Mouse (Mus musculus): ENCODE data around the gene Mmp15.
A peak's percentile ranks its signal among the peaks of the same experiment; 100 is the strongest.

The Mmp15 gene

DNA sequence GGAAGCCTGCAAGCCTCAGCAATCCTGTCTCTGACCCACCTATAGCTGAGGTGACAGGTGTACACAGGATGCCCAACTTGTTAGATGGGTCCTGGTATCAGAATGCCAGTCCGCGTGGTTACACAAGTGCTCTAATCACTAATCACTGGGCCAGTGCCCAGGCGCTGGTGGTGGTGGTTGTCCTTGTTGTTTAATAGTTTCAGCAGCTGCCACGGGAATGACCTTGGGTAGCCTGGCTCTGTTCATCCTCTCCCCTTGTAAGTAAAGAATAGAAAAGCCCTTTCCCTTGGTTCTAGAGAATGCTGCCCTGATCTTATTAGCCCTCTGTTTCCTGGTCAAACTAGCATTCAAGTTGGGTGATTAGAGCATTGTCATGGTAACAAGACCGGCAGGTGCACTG is 10.3 kb upstream of the Mmp15 start:
- no peak for DNase-seq (ENCODE audit: low spot score in 2 of 2)

DNA sequence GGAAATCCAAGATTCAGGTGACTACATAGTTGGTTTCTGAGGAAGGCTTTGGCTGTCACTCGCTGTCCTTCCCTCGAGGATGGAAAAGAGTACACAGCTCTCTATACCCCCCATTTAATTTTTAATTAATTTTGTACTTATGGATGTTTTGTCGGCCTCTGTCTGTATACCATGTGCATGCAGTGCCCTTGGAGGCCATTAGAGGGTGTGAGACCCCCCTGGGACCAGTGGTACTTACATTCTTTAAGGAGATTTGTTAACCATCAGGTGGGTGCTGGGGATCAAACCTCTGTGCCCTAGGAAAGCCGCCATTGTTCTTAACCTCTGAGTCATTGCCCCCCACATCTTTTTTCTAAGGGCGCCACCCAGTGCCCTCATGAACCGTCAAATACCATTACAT is 7.4 kb upstream of the Mmp15 start:
- no peak for DNase-seq (ENCODE audit: low spot score in 2 of 2)

DNA sequence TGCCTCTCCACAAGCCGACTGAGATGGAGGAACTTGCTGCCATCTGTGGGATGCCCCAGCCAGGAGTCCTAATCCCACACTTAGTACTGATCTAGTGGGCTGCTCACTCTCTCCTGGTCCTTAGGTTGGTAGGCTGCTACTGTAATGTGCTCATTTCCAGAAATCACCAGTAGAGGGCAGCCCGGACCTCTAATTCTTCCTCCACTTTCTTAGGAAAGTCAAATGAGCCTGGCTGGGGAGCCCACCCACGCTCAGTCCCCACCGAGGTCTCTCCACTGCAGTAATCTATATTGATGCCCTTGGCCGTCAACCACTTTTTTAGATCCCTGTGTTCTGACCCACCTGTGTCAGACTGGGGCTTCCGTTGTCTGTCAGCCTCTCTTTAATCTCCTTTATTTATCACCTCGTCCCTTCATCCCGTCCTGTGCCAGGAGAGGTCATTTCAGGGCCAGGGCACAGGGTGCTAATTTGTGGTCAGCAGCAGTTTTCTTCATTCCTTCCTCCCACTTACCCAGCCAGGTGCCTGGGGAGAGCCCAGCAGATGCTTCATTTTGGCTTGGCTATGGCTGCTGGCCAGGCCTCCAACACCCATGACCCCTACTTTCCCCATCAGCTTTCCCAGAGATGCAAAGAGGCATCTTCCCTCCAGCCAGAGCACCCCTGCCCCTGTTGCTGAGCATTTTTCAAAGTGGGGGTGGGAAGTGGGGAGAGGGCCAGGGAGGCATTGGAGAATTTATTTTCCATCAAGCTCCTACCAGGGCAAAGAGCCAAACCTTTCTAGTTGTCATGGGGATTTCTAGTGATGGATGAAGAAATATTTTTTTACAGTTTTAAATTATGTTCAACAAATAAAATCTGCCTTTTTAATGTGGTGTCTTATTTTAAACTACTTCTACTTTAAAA is 5.2 kb upstream of the Mmp15 start:
- no peak for DNase-seq (ENCODE audit: low spot score in 2 of 2)

DNA sequence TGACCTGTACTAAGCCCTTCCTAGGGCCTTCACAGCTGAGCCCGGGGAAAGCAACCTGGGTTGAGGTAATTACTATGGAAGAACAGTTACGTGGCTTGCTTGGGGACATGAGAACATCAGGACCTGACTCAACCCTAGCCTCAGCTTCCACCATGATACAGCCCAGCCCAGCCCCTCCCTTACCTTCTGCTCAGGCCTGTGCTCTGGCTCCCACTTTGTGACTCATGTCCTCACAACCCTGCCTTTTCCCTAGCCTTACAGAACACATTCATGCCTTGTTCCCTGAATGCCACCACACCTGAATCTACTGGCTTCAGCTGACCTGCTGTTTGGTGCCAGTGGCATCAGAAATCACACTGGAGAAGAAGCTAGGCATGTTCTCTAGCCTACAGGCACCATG is 3.7 kb upstream of the Mmp15 start:
- DNase-seq (ENCODE audit: low spot score in 2 of 2), result no peak

DNA sequence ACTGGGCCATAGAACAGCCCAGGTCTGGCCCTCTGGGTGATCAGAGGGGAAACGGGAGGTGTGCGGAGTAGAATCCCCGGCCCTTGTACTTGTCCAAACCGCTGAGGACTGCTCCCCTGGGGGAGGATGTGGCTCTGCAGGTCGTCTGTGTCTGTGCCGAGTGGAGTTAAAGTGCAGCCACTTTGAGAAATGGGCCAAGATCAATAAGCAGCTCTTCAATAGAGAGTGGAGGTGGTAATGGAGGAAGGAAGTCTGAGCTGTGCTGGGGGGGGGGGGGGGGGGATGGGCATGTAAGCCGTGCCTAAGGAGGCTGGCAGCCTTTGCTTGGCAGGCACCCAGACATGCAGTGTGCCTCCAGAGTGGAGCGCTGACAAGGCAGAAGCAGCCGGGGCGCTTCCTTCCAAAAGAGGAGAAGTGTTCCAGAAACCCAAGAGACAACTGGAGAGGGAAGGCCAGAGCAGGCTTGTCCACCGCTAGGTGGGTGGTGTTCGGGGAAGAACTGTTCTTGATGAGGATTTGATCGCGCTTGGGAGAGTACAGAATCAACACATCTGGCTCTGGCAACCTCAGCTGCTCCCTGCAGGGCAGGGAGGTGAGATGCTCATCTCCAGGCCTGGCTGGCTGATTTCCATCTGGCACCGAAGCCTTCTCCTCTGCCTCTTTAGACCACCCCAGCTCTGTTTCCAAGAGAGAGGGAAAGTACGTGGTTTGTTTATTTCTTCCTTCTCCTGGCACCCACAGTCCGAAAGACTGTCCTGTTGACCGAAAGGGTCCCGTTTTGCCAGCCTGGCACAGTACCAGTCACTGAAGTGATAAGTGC is 3.0 kb upstream of the Mmp15 start:
- DNase-seq (ENCODE audit: low spot score in 2 of 2), result peak in 1 of 2 experiments; percentile 25

DNA sequence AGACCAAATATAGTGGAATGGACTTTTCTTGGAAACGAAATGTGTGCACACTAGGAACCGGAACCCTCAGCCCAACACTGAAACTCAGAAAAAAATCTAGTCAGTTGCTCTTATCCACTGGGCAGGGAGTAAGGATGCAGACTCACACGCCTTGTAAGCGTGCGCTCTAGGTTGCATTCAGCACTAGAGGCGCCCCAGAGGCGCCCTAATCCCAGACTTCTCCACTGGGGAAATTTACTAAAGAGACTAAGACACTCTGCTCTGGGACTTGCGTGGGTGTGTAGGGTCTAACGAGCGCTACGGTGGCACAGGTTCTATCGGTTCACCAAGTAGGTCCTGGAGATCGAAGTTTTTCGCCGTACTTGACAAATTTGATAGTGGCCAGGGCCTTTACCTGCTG is 607 bp upstream of the Mmp15 start:
- no peak for DNase-seq (ENCODE audit: low spot score in 2 of 2)

DNA sequence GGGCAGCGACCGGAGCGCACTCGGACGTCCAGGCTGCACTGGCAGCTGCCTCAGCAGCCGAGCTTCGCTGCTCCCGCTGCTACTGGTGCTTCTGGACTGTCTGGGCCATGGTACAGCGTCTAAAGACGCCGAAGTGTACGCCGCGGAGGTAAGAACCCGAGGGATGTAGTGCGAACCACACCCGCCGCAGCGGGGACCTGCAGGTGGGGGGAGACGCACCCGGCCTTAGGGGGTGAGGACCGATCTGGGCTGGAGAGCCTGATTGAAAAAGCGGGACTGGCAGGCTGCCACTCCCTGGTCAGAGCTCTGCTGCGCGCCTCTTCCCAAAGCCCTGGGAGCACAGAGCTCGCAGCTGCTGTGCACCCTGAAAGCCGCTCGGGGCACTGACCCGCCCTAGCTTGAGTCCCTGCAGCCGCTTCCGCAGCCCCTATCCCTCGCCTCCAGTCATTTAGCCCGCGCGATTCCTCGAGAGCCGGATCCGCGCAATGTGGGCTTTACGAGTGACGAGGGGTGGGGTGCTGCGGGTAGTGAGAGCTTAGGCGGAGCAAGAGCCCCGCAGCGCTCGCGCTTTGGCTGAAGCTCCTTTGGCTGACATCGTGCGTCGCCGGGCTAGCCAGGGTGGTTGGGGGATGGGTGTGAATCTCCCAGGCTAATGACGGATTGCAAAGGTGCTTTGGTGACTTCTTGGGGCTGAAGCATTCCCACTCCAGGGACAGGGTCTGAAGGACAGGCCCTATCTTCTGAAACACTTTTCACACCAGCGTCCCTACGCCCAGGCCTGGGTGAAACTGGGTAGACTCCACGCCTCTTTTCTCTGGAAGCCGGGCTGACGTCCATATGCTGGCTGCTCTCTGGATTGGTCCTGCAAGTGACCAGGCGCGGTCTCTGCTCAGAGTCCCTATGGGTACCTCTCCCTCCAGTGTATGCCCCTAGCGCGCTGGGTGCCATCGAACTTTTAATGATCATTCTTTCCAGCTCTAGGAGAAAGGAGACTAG is 1.1 kb downstream of the Mmp15 start:
- DNase-seq (ENCODE audit: low spot score in 2 of 2), result no peak

DNA sequence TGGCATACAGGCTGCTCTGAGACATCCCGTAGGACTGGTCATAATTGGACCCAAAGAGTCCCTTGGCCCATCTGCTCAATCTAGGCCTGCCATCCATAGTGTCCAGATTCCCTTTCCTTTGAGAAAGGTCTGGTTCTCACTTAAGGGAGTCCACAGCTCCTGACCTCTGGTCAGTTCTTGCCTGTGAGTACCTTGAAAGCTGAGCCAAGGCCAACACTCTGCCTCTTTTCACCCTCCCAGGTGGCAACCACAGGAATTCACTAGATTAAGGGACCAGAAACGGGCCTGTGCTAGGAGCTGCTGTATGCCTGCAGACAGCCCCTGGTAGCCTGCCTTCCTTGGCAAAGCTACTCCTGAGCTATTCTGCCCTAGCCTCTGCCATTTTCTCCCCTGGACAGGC is 2.5 kb downstream of the Mmp15 start:
- no peak for DNase-seq (ENCODE audit: low spot score in 2 of 2)

DNA sequence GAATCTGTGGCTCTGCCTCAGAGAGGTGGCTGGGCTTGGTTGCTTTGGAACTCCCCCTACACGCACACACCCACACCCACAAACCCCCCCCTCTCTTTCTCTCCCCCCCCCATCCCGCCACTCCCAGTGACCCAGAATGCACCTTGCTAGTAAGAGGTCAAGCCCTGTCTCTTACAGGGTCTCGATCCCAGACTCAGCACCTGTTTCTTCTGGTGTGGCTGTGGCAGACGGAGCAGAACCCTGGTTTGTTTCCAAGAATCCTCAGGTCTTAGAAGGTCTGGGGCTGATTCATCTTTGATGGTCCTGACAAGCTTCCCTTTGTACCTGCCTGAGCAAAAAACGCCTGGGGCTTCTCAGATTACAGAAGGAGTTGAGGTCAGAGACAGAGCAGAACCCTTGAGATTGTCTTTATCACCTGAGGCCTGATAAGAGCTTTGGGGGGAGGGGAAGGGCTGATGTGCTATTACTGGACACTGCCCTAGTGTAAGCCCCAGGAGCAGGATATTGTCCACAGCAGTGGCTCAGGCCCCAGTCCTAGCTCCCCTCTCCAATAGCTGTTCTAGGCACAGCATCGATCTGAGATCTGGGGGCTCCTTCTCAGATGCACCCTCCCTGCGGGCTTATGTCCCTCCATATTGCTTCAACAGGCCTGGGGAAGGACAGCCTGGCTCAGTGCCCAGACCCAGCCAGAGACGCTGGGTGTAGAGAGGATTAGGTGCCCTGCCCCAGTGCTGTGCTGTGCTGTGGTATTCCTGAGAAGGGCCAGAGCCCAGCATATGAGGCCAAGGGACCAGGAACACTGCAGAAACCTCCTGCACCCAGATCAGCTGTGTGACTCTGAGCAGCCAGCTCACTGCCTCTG is 6.7 kb downstream of the Mmp15 start:
- DNase-seq (ENCODE audit: low spot score in 2 of 2), result no peak

DNA sequence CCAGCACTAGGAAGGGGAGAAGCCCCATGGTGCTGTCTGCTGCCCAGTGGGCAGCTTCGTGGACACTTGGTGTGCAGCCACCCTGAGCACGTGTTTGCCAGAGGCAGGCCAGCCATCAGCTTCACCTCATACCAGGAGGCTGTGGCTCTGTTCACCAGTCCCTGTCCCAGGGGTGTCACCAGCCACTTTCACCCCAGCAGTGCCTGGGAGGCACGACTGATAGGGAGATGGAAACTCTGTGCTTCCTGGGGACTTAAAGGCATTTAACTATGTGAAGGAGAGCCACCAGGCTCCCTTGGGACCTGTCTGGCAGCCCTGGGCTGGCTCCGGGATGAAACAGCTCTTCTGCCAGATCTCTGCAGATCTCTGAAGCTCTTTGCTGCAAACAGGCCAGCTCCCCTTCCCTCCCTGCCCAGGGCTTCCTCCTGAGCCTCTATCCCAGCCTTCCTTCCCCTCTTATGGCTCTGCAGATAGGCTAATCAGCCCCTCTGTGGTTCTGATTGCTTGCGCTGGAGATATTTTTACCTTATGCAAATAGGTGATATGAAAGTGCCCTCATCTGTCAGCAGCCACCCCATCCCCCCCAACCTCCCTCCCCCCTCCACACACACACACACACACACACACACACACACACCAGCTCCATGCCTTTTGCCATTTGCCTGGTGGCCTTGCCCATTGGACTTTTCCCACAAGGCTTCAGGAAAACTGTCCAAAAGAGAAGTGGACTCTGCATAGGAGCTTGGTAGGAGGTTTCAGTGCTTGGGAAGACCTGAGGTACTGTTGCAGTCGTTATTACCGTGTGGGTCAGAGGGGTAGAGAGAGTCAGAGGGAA is 8.3 kb downstream of the Mmp15 start:
- peak in 1 of 2 experiments; percentile 20 for DNase-seq (ENCODE audit: low spot score in 2 of 2)

DNA sequence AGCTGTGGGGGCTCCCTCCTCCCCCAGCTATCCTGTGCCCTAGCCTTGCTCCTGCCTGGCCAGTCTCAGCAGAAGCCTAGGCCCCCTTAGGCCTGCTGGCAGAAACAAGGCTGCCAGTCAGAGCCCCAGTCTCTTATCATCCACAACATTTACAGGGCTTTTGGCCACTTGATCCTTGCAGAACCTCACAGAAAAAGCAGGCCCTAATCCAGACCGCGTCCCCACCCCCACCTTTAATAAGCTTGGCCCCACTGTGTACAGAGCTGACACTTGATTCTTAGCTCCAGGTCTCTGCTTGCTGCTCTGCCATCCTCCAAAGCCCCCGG is 8.9 kb downstream of the Mmp15 start:
- no peak for DNase-seq (ENCODE audit: low spot score in 2 of 2)

DNA sequence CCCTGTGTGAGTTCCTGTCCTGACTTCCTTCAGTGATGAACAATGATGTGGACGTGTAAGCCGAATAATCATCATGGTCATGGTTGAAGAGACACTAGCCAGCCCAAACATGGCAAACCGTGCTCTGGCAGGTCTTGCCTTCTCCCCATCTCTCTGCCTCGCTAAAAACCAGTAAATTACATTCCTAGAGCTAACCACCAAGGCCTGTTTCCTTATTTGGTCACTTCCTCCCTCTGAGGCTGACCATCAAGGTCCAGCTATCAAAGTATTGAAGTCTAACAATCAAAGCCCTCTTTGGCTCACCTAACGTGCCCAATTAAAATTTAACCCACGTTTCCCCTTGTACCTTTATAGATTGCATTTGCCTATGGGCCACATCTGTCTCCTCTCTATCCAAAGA is 10.2 kb downstream of the Mmp15 start:
- no peak for DNase-seq (ENCODE audit: low spot score in 2 of 2)

DNA sequence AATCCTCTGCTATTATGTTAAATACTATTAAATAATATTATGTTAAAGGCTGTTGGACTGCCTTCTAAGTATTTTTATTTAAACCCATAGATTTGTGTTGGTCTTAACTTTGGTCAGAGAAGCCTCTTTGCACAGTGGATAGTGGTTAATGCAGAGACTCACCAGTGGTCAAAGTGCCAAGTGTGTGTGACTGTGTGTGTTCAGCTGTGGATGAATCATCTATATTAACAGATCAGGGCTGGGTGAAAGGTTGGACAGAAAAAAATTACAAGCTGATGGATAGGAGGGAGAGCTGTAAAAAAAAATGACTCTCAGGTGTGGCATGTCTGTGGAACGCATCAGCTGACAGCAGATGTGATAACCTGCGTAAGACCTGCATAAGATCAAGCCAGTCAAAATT is 11.8 kb downstream of the Mmp15 start:
- no peak for DNase-seq (ENCODE audit: low spot score in 2 of 2)

DNA sequence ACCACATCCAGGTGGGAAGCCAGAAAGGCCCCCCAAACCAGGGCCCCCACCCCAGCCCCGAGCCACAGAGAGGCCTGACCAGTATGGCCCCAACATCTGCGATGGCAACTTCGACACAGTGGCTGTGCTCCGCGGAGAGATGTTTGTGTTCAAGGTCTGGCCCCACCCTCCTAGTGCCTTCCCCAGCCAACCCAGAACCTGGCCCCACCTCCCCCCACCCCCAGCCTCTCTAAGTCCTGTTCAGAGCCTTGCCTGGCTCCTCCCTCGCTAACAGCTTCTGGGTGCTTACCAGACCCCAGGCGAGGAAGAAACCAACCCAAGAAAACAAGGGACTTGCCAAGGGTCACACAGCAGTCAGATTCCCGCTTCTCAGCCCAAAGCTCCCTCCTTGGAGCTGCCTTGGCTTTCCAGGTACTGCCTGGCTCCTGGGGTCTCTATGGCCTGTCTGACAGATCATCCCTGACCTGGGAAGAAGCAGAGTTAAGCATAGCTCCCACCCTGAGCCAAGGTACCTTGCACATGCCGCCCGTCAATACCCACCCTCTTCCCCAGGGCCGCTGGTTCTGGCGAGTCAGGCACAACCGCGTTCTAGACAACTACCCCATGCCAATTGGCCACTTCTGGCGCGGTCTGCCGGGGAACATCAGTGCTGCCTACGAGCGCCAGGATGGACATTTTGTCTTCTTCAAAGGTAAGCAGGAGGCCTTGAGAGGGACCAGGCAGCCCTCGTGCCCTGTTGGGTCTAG is 17.7 kb downstream of the Mmp15 start:
- DNase-seq (ENCODE audit: low spot score in 2 of 2), result peak in 1 of 2 experiments; percentile 10

DNA sequence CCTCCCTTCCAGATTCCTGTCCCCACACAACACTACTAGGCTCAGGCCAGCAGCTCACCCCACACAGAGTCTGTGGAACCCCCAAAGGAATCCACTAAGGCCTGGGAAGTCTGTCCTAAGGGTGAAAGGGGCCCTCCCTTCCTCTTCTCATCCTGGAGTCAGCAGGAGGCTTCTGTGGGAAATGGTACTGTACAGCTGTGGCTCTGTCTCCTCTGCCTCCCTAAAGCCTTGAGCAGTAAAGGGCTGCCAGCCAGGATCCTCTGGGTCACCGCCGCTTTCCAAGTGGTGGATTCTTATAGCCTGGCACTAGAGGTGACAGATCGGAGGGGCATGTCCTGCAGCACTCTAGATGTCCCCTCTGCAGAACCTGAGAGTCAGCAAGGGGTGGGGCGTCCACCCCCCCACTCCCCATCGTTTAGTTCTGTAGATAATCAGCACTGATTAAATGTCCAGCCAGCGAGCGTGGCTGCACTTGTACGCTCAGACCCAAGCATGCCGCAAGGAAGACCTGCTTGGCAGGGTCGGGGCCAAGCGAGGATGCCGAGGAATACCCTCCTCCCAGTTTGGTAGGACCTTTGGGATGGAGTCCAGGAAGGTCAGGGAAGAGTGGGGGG is 21.4 kb downstream of the Mmp15 start:
- no peak for DNase-seq (ENCODE audit: low spot score in 2 of 2)

DNA sequence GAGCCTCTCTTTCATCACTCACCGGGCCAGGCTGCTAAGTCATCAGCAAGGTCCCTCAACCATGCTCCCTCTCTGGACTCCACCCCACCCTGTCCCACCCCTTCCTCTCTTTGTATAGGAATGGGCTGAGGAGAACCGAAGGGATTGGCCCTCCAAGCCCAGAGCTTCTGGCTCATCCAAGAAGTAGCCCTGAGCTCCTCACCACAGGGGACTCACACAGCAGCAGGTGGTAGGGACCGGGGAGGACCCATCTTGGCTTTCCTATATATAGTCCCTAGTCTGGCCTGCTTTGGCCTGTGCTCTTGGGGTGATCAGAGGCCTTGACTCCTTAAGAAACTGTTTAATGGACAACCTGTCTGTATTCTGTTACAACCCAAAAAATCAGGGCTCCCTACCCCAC is 22.4 kb downstream of the Mmp15 start:
- no peak for DNase-seq (ENCODE audit: low spot score in 2 of 2)

DNA sequence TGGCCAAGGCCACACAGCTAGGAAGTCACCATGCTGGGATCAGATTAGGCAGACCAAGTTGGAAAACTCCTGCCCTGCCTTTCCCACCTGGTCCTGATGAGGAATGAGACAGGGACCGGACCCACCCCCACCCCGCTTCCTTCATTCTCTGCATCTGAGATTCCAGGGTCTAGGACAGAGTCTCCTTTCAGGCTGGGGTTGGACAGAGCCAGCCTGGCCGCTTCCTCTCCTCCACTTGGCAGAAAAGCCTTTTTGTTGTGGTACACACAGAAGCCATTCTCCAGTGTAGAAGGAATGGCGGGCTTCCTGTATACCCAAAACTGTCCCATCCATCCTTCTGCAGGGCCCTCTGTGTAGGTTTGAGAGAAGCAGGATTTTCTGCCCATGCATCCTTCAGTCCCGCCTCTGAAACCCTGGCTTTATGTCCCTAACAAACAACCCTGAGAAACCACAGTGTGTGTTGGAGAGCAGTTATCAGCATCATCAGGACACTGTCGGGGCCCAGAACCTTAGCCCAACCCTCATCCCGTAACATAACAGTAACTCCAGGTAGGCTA is 23.4 kb downstream of the Mmp15 start:
- no peak for DNase-seq (ENCODE audit: low spot score in 2 of 2)

DNA sequence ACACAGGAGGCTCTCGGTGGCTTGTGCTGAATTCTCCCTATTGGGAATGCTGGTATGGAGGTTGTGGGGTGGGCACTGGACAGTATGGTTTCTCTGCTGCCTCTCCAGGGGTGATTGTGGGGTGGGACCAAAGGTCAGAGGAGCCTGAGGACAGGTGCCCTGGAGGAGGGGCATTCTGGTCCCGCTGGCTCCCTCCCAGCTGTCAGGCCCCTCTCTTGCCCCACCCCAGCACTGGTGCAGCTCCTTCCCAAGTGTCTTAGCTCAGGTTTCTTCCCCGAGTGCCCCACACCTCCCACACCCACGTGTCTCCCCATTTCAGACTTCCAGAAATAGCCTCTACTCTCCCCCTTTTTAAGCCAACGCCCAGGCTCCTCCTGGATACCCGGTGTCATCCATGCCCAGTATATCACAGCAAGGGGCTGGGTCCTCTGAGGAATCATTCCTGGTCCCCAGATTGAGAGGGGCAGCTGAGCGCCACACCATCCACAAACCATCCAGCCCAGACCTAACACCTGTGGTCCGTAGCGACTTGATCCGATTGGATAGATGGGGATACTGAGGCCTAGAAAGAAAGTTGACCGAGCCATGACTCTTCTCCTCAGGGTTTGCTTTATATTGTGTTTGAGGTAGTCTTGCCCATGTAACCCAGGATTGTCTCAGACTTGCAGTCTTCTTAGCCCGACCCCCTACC is 24.4 kb downstream of the Mmp15 start:
- DNase-seq (ENCODE audit: low spot score in 2 of 2), result no peak

Measured in spleen, postnatal 36 days (tissue).